Comparison of ENCODE assay signal across 8 mouse cellular contexts in the genomic region with DNA sequence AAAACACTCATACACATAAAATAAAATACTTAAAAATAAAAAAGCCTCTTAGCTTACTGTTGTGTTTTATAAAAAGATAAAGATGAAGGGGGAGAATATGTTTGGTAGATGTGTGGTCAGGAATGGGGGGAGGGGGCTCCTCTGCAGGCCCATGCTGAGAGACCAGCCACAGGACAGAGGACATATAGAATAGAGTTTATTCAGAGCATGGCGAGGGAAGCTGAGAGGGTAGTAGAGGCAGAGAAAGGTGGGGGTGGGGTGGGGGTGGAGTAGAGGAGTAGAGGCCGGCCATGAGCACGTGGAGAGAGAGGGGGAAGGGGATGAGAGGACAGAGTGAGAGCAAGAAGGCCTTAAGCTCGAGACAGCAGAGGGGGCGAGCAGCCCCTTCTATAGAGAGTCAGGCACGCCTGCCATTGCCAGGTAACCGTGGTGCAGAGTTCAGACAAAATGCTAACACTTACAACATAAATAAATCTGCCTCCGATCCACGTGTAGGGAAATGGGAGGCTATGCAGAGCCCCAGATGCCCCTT. TPM values are rescaled to one million over a fixed set of nuclear protein-coding genes. Genes with fewer than 3 reads are reported as not detected.
DNase-seq lines count a peak whose midpoint lies in the region; ATAC-seq and TF ChIP-seq lines count a peak whose summit lies in the region.
"Not testable (repeated sequence)": the region's sequence is repeated elsewhere in the genome, so short reads cannot be mapped to it uniquely, and the experiment has no call there.

No protein-coding gene starts in this region.

- WGBS in forebrain, embryonic 14.5 days = no CpG with 5 or more reads among the region's 9 CpGs
- no CpG with 5 or more reads among the region's 9 CpGs for WGBS in hindbrain, embryonic 11.5 days
- no CpG with 5 or more reads among the region's 9 CpGs for WGBS in hindbrain, embryonic 15.5 days
- no CpG with 5 or more reads among the region's 9 CpGs for WGBS in kidney, embryonic 15.5 days
- no CpG with 5 or more reads among the region's 9 CpGs for WGBS in liver, embryonic 12.5 days (ENCODE audit: insufficient replicate concordance)
- WGBS in lung, postnatal 0 days = no CpG with 5 or more reads among the region's 9 CpGs
- no CpG with 5 or more reads among the region's 9 CpGs for WGBS in midbrain, postnatal 0 days
- WGBS in stomach, embryonic 14.5 days = no CpG with 5 or more reads among the region's 9 CpGs

- DNase-seq in forebrain, embryonic 14.5 days (ENCODE audit: low spot score); hindbrain, embryonic 11.5 days (ENCODE audit: low spot score); lung, postnatal 0 days (ENCODE audit: low spot score); midbrain, postnatal 0 days (ENCODE audit: low spot score): not testable (repeated sequence)

- H3K27ac ChIP-seq in forebrain, embryonic 14.5 days (ENCODE audit: low read depth, low read length); hindbrain, embryonic 11.5 days (ENCODE audit: low read depth, low read length); hindbrain, embryonic 15.5 days (replicated peaks); kidney, embryonic 15.5 days; liver, embryonic 12.5 days; lung, postnatal 0 days (ENCODE audit: low read length); midbrain, postnatal 0 days (ENCODE audit: low read depth, low read length); stomach, embryonic 14.5 days (ENCODE audit: low read length): not testable (repeated sequence)

- not testable (repeated sequence) for TF ChIP-seq CTCF in lung, postnatal 0 days (IDR thresholded peaks at IDR 0.05); midbrain, postnatal 0 days (IDR thresholded peaks at IDR 0.05)

- not testable (repeated sequence) for H3K9me3 ChIP-seq in forebrain, embryonic 14.5 days (replicated peaks; ENCODE audit: control insufficient read depth, low read length); hindbrain, embryonic 11.5 days (ENCODE audit: control insufficient read depth, low read length); hindbrain, embryonic 15.5 days; kidney, embryonic 15.5 days (replicated peaks); liver, embryonic 12.5 days (replicated peaks); lung, postnatal 0 days (ENCODE audit: low read length); midbrain, postnatal 0 days (ENCODE audit: low read length); stomach, embryonic 14.5 days (ENCODE audit: control insufficient read depth, low read depth, low read length)

- H3K4me3 ChIP-seq in forebrain, embryonic 14.5 days (ENCODE audit: low read depth, low read length); hindbrain, embryonic 11.5 days (ENCODE audit: low read depth, low read length); hindbrain, embryonic 15.5 days; kidney, embryonic 15.5 days (replicated peaks); liver, embryonic 12.5 days; lung, postnatal 0 days (ENCODE audit: low read depth, low read length); midbrain, postnatal 0 days (ENCODE audit: low read depth, low read length); stomach, embryonic 14.5 days (ENCODE audit: low read depth, low read length): not testable (repeated sequence)

- not testable (repeated sequence) for H3K4me1 ChIP-seq in forebrain, embryonic 14.5 days (ENCODE audit: control insufficient read depth, insufficient read depth, low read length); hindbrain, embryonic 11.5 days (replicated peaks; ENCODE audit: control insufficient read depth, insufficient read depth, low read length); hindbrain, embryonic 15.5 days (replicated peaks); kidney, embryonic 15.5 days; liver, embryonic 12.5 days; lung, postnatal 0 days (ENCODE audit: insufficient read depth, low read depth, low read length); midbrain, postnatal 0 days (ENCODE audit: insufficient read depth, low read length); stomach, embryonic 14.5 days (ENCODE audit: control insufficient read depth, insufficient read depth, low read length)

- not testable (repeated sequence) for H3K9ac ChIP-seq in forebrain, embryonic 14.5 days (ENCODE audit: low read length); hindbrain, embryonic 11.5 days (ENCODE audit: low read depth, low read length); hindbrain, embryonic 15.5 days; kidney, embryonic 15.5 days; liver, embryonic 12.5 days; lung, postnatal 0 days (replicated peaks; ENCODE audit: low read depth); midbrain, postnatal 0 days (replicated peaks; ENCODE audit: low read length, poor library complexity, severe bottlenecking); stomach, embryonic 14.5 days (replicated peaks; ENCODE audit: low read depth, low read length)

- H3K36me3 ChIP-seq in forebrain, embryonic 14.5 days (ENCODE audit: control insufficient read depth, insufficient read depth, low read length); hindbrain, embryonic 11.5 days (ENCODE audit: control insufficient read depth, insufficient read depth, low read length); hindbrain, embryonic 15.5 days; kidney, embryonic 15.5 days; liver, embryonic 12.5 days; lung, postnatal 0 days (ENCODE audit: insufficient read depth, low read length); midbrain, postnatal 0 days (ENCODE audit: insufficient read depth, low read length); stomach, embryonic 14.5 days (ENCODE audit: control insufficient read depth, insufficient read depth, low read length): not testable (repeated sequence)

- not testable (repeated sequence) for TF ChIP-seq EP300 in lung, postnatal 0 days (IDR thresholded peaks at IDR 0.05)

- H3K4me2 ChIP-seq in forebrain, embryonic 14.5 days (ENCODE audit: low read length); hindbrain, embryonic 11.5 days (replicated peaks; ENCODE audit: low read depth, low read length); hindbrain, embryonic 15.5 days; kidney, embryonic 15.5 days; liver, embryonic 12.5 days; lung, postnatal 0 days (replicated peaks; ENCODE audit: low read depth, low read length); midbrain, postnatal 0 days (ENCODE audit: low read depth, low read length, poor library complexity, severe bottlenecking); stomach, embryonic 14.5 days (replicated peaks; ENCODE audit: low read depth, low read length): not testable (repeated sequence)

- H3K27me3 ChIP-seq in forebrain, embryonic 14.5 days (replicated peaks; ENCODE audit: control insufficient read depth, insufficient read depth, low read length); hindbrain, embryonic 11.5 days (ENCODE audit: control insufficient read depth, insufficient read depth, low read length); hindbrain, embryonic 15.5 days; kidney, embryonic 15.5 days; liver, embryonic 12.5 days (replicated peaks); lung, postnatal 0 days (replicated peaks; ENCODE audit: insufficient read depth, low read length); midbrain, postnatal 0 days (ENCODE audit: insufficient read depth, low read length); stomach, embryonic 14.5 days (ENCODE audit: control insufficient read depth, insufficient read depth, low read length): not testable (repeated sequence)

- peak; percentile 27; the same call in 1 of the 2 replicates for ATAC-seq in forebrain, embryonic 14.5 days
- peak; percentile 22; the same call in 1 of the 2 replicates for ATAC-seq in hindbrain, embryonic 11.5 days (ENCODE audit: low FRiP score)
- ATAC-seq in hindbrain, embryonic 15.5 days (ENCODE audit: low FRiP score, low read depth) = peak; percentile 40; the same call in 1 of the 2 replicates
- ATAC-seq in kidney, embryonic 15.5 days (replicated peaks; ENCODE audit: low FRiP score) = peak; percentile 43; the same call in 1 of the 2 replicates
- 0 out of 2 replicates have a peak, but pooled peaks have one; percentile 16 for ATAC-seq in liver, embryonic 12.5 days
- 0 out of 2 replicates have a peak, but pooled peaks have one; percentile 17 for ATAC-seq in lung, postnatal 0 days
- 0 out of 2 replicates have a peak, but pooled peaks have one; percentile 17 for ATAC-seq in midbrain, postnatal 0 days (ENCODE audit: low FRiP score)
- ATAC-seq in stomach, embryonic 14.5 days (ENCODE audit: insufficient number of reproducible peaks, insufficient read depth, low FRiP score, low read depth) = 0 out of 2 replicates have a peak, but pooled peaks have one; percentile 19

RNA-seq across cellular contexts. Expression of a gene that starts 42.5 kb away (rescaled TPM):
- polyA plus RNA-seq in forebrain, embryonic 14.5 days (2014; fragmentation: Nextera tagmentation; extraction: Ambion mirVana) = 1,124 and 1,383 TPM in 2 replicates
- polyA plus RNA-seq in hindbrain, embryonic 11.5 days (2014; fragmentation: Nextera tagmentation; extraction: Ambion mirVana) = 838 and 876 TPM in 2 replicates
- 1,039 and 1,079 TPM in 2 replicates for polyA plus RNA-seq in hindbrain, embryonic 15.5 days (2015; fragmentation: Nextera tagmentation; extraction: Ambion mirVana)
- polyA plus RNA-seq in kidney, embryonic 15.5 days (2015; fragmentation: Nextera tagmentation; extraction: Ambion mirVana) = 445 and 456 TPM in 2 replicates
- 229 and 235 TPM in 2 replicates for polyA plus RNA-seq in liver, embryonic 12.5 days (2016; fragmentation: Nextera tagmentation; extraction: Ambion mirVana)
- 537 and 571 TPM in 2 replicates for polyA plus RNA-seq in lung, postnatal 0 days (2015; fragmentation: Nextera tagmentation; extraction: Ambion mirVana)
- total RNA-seq in midbrain, postnatal 0 days (2014; rRNA removed) = 443 and 625 TPM in 2 replicates
- 1,251 and 1,314 TPM in 2 replicates for polyA plus RNA-seq in midbrain, postnatal 0 days (2015; fragmentation: Nextera tagmentation; extraction: Ambion mirVana)
- polyA plus RNA-seq in stomach, embryonic 14.5 days (2014; fragmentation: Nextera tagmentation; extraction: Ambion mirVana) = 610 and 627 TPM in 2 replicates
